Mouse (Mus musculus): ENCODE measurements around the gene Xpo1.
A peak's percentile ranks its signal among the peaks of the same experiment; 100 is the strongest.
"Not testable (repeated sequence)": the region's sequence is repeated elsewhere in the genome, so short reads cannot be mapped to it uniquely, and the experiment has no call there.

Gene Xpo1

DNA sequence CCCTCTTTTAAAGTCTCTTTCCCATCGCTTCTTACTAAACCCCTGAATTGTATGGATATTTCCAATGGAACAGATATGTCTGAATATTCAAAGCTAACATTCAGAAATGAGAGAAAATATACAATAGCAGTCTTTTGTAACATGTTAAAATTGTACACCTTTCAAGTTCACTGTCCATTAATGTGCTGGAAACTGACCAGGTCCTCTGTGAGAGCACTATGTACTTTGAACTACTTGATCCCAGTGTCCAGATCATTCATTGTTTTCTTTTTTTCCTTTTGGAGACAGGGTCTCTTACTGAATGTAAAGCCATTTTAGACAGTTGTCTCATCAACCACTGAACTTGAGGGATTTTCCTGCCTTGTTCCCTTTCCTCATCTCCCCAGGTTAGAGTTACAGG lies 47.3 kb downstream of the Xpo1 start:
- DNase-seq, result no peak

DNA sequence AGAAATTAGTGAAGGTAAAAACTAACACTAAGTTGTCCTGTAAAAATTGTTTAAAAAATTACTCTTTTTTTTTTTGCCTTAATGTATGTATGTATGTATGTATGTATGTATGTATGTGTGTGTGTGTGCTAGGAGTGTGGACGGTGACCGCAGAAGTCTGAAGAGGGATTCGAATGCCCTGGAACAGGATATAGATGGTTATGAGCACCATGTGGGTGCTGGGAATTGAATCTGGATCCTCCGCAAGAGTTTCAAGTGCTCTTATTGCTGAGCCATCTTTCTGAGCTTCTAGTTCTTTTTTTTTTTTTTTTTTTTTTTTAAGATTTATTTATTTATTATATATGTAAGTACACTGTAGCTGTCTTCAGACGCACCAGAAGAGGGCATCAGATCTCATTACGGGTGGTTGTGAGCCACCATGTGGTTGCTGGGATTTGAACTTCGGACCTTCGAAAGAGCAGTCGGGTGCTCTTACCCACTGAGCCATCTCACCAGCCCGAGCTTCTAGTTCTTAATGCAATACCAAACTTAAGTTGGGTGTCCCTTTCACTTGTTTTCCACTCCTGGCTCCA lies 49.3 kb downstream of the Xpo1 start:
- not testable (repeated sequence) for DNase-seq

DNA sequence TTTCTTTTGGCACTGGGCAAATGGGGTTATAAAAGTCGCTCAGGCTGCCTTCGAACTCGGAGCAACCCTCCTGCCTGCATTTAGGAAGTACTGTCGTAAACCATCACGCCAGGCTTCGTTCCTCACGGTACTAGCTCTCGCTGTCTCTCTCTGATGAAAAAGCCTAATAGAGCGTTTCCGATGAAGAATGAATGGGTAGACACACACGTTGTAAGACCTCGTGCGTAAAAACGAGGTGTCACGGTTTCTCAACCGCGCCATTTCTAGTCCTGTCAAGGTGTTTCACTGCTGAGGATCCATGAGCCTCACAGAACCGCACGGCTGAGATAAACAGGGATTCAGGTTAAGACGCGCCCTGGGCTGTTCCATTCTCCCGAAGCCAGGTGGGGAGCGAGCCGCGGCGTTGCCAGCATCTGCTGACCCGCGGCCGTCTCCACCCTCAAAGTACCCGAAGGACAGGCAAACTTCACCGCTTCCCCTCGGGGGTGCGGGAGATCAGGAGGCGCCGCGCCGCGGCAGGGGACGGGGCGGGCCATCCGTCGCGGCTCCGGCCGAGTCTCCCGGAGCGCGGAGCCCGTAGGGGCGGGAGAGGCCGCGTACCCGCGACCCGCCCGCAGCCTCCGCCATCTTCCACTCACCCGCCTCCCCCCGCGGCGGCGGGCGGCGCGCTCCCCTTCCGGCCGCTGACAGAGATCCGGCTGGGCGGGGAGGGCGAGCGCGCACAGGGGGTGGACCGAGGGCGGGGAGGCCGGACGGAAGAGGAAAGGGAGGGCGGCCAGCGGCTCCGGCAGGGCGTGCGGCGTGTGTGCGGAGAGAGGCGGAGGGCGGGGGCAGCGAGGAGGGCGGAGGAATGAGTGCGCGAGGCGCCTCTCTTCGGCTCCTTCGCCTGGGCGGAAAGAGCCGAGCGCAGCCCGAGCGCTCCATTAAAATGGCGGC lies 50.1 kb downstream of the Xpo1 start:
- DNase-seq, result peak; percentile 96 to 99

DNA sequence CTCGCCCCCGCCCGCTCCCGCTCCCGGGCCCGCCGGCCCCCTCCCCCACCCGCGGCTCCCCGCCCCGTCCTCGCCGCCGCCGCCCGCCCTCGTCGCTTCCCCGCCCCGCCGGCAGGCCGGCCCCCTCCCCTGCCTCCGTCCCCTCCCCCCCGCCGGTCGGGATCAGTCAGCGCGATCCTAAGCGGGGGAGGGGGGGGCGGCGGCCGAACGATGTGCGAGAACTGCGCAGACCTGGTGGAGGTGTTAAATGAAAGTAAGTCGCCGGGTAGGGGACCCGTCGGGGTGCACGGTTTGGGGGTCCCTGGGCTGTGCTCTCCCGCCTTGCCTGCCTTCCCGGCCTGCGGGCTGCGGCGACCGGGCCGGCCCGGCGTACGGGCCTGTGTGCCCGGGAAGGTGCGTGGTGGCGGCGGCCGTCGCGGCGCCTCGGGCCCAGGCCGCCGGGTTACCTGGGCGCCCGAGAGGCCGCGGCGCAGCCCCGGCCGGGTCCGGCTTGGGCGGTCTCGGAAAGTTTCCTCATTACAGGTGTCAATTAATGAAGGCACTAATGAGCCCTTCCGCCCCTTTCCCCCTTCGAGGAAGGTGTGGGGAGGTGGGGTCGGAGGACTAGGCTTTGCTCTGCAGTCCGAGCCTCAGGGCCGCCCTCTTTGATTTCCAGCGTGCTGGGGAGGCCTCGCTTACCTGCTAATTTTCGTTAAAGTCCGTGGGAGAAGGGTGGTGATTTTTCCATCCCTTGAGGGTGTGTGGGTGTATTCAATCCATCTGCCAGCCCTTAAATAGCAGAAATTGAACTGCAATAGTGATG lies 51.1 kb downstream of the Xpo1 start, which contains the start of gene Usp34:
Usp34 (plus strand) TSS at position 132 of the 802 bp plus-strand sequence.
- DNase-seq, result peak; percentile 81 to 93

DNA sequence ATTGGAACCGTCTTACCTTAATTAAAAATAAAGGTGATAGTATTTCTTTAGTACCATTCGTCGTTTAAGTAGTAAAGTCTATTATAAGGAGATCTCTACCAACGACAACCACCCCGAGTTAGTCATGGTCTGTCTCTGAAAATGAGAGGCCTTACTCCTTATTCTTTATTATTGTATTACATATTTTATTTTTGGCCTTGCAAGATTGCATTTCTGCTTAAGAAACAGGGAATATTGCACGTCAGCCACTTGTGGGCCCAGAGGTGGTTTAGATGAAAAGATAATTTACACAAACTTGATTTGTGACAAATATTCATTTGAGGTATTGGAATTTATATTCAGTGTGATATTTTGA lies 51.7 kb downstream of the Xpo1 start:
- no peak for DNase-seq

DNA sequence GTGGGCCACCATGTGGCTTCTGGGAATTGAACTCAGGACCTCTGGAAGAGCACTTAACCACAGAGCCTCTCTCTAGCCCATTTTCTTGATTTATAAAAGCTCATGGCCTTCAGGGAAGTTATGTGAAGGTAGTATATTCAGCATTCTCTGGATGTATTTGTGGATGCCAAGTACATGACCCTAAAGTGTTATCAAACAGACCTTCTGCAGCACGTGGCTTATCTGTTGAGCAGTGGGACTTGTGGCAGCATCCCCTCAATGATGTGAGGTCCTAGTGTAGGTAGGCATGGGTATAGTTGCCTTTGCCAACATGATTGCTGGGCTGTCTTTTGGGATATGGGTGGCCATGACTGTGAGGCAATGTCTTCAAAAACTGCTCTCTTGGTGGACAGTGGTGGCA lies 57.7 kb downstream of the Xpo1 start:
- no peak for DNase-seq

DNA sequence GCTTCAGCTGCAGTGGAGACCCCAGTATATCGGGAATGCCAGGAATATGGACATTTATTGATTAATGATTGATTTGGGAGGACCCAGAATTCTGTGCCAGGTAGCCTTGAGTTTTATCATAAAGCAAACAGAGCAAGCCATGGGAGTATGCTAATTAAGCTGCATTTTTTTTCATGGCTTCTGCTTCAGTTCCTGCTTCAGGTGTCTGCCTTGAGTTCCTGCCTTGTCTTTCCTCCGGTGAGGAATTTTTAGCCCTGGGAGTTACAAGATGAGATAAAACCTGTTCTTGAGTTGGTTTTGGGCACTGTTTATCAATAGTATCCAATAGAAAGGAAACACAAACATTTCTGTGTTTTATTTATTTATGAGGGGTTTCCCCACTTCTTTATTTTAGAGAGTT lies 73.6 kb downstream of the Xpo1 start:
- no peak for DNase-seq

DNA sequence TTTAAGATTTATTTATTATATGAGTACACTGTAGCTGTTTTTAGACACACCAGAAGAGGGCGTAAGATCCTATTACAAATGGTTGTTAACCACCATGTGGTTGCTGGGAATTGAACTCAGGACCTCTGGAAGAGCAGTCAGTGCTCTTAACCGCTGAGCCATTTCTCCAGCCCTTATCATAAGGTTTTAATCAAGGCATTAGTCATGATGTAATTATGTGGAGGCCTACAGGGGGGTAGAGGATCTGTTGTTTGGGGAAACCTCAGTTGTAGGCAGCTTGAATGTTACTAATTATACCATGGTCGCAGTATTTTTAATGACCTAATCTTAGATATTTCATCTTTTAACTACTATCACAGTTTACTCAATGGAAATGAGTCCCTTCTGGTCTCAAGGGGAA lies 76.3 kb downstream of the Xpo1 start:
- DNase-seq, result no peak

DNA sequence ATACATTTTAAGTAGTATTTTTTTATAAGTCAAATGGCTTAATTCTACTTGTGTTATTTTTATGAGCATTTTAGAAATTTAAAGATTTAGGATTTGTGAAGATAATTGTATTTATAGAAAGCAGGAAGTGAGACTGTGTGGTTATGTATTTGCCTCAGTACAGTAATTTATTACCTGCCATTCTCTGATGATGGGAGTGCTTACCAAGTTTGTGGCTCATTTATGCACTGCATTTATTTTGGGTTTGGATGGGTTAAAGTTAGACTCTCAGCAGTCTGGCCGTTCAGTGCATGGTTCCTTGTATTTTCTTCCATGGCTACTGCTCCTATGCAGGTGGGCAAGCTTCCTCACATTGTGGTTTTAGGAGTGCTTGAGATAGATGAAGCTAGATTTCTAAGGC lies 79.3 kb downstream of the Xpo1 start:
- DNase-seq, result no peak

Measured in kidney, postnatal 25 days (tissue).